Mouse (Mus musculus) lung, adult 2 months (tissue): ENCODE measurements at regions not wholly inside any gene's neighbourhood (a gene's known extent, or its start where the extent isn't known, plus 50 kb on each side); places are given as distances from the start of the nearest gene placed in this dataset.

Experiments
- CTCF ChIP-seq: fragments of 200-500 bp; IDR thresholded peaks from 2 replicates; pipeline ENCODE4 v1.5.1; 2011; ENCODE audit warnings: mild to moderate bottlenecking, low read length, control low read depth; ENCODE audit not compliant: insufficient read depth
- POLR2A ChIP-seq: fragments of 200-500 bp; IDR thresholded peaks from 2 replicates; pipeline ENCODE4 v1.6.1; 2011; ENCODE audit warnings: low read depth, mild to moderate bottlenecking, control low read depth, low read length, borderline replicate concordance; ENCODE audit errors: extremely low read depth

DNA sequence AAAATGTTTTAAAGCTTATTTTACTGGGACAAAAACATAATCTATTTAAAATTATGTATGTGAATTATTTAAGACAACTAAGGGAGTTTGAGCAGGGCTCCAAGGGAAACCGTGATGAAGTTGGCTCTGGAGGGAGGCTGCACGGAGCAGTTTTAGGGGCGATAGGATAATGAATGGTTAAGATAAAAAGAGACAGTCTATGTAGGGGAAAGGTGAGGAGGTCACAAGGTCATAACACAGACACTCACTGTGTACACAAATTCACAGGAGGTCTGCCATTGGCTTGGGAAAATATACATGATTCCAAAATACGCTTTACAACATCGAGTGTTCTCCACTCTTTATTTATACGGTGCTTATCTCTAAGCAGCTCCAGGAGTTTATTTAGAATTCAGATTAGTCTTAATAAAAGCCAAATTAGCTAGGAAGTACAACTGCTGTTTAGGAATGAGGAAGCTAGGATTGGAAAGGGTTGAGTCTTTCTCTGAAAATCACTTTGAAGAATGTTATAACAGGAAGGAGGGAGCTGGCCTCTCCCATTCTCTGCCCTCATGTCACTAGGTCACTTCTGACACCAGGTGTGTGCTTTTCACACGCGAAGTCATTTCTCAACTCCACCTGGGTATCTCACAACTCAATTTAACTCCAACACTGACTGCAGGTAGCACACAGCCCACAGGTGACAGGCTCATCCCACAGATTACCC is 134.3 kb downstream of the Mterf1b start:
- TF ChIP-seq POLR2A (no peak), CTCF (no peak)
